Mouse (Mus musculus) fibroblast of lung, adult 2 months (primary cell): Measurements from ENCODE around the gene Pla2g2f.

Experiments
- DNase-seq: peaks from one replicate; pipeline ENCODE4 v3.0.0-alpha.2; 2011; ENCODE audit warnings: low read depth

The Pla2g2f gene

DNA sequence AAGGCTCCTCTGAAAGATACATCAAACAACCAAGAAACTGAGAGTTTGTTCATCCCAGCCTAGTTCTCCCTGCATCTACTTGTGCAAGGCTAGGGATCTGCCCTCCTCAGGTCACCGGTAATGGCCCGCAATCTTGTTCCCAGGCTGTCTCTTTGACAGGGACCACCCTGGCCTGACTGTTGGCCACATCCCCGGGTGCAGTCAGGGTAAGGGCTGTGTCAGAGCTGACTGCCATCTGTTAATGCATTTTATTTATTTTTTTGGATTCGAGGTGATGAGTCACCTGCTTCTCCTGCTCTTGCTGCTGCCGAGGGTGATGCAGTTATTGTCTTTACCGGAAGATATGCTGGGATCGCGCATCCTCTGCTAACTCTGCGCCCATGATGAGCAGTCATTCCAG lies 40.7 kb downstream of the Pla2g2f start:
- no peak for DNase-seq

DNA sequence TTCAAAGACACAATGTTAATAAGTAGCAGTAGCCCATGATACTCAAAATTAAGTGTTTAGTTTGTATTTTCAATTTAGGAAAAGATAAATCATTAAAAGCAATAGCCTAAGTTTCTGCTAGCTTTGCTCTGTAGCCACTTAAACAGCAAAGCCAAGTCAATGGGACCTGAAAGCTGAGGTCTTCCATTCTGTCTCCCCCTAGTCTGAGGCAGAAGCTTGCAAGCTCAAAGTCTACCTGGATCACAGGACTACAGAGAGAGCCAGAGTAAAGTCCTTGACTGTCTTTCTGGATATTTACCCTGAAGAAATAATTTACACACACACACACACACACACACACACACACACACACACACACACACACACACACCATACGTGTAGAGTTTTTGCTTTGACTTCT lies 43.2 kb downstream of the Pla2g2f start:
- no peak for DNase-seq

DNA sequence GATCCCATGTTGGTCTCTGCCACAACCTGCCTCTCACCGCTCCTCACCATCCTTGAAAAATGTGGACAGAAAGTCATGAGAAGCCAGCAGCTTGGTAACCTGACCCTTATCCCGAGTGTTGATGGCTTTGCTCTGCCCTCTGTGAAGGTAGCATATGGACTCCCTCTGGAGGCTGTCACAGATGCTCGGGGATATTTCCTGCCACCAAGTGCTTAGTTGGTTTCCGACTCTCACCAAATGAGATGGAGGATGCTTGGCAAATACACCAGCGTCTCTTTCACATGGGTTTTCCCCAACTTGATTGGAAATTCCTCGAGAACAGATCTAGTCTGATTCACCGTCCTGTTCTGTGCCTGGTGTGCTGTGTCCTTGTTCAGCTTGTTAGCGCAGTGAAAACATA lies 44.8 kb downstream of the Pla2g2f start:
- DNase-seq: no peak

DNA sequence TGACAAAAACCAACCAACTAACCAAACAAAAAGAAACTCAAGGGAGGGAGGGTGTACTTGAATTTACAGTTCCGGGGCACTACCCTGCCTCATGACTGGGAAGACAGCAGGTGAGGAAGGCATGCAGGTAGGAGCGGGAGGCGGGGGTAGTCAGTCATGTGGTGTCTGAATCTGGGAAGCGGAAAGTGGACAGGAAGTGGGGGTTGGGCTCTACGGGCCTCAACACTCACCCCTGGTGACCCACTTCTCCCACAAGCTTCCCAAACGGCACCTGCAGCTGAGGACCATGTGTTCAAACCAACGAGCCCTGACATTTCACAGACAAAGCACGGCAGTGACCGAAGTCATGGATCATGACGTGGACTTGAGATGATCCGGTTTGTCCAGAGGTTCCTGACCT lies 45.3 kb downstream of the Pla2g2f start:
- DNase-seq: no peak

DNA sequence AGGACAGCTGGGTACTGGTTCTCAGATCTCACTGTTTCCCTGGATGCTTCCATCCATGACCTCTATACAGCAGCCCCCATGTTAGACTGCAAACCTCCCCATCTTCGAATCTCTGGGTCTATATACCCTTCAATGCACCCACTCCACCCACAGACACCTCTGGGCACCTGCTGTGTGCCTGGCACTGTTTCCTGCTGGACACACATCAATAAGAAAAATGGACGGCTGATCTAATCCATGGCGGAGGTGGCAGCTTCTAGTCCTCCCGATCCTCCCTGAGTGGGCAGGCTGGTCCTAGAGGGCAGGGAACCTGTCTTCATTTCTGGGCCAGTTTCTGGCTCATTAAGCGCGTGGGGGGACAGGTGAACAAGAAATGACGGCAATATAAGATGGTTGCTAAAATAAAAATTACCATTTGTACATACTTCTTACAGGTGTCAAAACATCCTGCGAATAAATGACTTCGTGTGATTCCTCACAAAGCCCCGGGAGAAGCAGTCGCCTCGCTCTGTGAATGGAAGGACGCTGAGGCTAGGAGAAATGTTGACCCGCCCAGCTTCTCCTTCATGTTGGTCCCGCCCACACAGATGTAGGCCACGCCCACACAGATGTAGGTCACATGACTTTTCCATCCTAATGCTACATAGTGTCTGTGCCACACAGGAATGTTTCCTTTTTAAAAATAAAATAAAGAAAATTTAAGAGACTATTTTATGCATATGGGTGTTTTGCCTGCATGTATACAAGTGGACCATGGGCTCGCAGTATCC lies 46.2 kb downstream of the Pla2g2f start:
- no peak for DNase-seq

DNA sequence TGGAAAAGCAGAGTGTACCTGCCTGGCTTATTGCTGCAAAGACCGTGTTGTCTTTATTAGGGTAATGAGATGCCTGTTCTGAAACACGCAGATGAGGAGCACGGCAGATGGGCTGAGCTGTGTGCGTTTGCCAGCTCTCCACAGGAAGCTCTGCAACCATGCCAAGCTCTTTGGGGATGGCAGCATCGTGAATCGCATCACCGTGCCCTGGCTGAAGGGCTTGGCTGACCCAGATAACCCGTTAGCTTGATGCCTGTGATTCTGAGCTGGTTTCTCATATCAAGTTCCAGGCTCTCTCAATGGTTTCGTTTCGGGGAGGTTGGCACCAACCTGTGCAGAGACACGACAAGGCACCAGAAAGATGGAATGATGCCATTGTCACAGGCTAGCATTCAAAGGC lies 46.8 kb downstream of the Pla2g2f start:
- DNase-seq: no peak

DNA sequence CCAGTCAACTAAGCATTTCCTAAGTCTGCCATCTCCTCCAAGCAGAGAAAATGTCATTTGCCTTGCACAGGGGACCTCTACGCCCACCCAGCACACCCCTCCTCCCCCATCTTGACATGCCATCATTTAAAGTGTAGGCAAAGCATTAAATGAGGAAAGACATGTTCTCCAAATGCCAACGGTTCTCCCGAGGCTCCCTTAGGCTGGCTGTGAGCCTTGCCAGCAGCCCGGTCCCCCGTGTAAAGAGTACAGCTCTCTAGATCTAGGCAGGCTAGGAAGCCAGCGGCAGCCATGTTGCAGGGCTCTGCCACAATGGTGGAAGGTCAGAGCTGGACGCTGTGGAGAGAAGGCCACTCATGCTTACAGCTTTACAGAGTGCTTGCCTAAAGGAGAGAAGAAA lies 47.5 kb downstream of the Pla2g2f start:
- DNase-seq: no peak

DNA sequence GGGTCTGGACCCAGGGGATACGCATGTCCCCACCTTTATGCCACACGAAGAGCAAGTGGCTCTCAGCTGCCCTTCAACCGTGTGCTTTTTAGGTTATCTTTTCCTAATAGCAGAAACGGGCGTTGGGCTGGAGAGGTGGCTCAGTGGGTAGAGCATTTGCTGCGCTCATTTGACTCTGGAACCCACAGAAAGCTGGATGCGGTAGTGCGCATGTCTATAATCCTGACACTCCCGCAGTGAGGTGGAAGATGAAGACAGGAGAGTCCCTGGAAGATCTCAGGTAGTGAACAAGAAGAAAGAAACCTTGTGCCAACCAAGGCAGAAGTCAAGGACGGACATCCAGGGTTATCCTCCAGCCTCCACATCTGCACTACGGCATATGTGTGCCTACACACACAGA lies 48.2 kb downstream of the Pla2g2f start:
- no peak for DNase-seq

DNA sequence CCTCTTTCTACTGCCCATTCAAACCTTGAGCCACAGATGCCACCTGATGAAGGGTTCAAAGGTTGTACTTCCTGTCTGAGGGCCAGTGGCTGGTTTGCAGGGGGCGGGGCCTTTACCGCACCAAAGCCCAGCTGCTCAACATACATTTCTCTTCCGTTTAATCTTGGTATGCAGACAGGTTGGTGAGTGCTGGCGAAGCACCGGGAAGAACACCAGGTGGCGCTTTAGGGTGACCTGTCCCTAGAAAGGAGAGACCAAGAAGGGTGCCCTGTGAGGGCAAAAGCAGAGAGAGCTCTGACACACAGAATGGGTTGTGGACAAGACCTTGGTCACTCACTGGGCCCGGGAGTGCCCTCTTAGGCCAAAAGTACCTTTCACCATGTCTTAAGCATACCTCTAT lies 48.8 kb downstream of the Pla2g2f start:
- no peak for DNase-seq

DNA sequence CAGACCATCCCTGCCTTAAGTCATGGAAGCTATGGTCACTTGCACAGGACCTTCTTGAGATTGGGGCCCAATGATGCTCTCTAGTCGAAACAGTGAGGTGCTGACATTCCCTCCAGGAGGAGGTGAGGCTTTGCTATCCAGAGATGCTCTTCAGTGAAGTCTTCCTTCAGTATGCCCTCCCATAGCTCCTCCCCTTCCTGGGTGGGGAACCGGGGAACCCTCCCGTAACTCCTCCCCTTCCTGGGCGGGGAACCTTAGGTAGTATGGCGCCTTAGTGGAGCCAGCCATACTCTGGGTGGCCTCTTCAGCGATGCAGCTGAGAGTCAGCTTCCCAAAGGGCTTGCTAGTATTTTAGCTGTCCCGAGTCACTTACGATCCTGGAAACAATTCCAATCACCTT lies 50.8 kb downstream of the Pla2g2f start:
- no peak for DNase-seq

DNA sequence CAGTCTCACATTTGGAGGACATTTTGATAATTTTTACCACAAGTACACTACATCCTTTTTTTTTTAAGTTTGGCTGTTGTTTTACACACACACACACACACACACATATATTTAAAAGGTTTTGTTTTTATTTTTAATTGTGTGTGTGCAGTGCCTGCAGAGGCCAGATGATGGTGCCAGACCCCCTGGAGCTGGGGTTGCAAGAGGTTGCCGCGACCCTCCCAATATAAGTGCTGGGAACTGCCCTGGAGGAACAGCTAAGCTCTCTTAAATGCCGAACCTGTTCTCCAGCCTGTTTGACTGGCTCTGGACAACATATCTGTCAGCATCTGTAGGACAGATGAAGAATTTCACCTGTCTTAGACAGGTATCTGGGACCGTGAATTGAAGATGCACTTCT lies 53.3 kb downstream of the Pla2g2f start:
- no peak for DNase-seq

DNA sequence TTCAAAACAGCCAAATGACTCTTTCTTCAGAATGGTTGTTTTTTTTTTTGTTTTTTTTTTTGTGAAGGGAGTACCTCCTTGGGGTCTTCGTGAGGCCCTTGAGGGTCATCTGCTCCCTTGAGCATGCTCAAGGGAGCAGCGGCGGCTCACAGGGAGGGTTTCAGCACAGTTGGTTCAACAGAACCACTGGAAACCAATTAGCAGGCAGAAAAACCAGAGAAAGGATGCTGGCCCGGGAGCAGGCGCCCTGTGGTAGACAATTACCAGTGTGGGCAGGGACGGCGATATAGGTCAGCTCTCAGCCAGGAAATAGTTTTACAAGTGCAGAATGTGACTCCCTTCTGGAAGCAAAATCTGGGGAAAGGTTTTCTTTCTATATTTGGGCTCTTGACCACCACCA lies 53.8 kb downstream of the Pla2g2f start:
- no peak for DNase-seq

DNA sequence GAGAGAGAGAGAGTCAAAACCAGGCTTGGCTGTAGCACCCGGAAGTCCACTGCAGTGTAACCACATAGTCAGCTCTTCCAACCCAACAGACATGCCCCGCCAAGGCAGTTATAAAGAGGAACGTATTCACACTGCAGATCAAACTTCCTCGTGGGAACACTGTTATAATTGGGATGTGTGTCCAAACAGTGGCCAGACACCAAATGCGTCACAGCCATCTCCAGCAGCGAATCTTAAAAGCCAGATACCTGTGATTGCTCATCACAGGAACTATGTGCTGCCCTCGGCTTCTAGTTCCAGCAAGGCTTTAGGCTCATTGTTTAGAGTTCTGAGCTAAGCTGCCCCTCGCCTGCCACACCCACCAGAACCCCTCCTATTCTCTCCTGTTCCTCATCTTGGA lies 54.9 kb downstream of the Pla2g2f start:
- DNase-seq: no peak

DNA sequence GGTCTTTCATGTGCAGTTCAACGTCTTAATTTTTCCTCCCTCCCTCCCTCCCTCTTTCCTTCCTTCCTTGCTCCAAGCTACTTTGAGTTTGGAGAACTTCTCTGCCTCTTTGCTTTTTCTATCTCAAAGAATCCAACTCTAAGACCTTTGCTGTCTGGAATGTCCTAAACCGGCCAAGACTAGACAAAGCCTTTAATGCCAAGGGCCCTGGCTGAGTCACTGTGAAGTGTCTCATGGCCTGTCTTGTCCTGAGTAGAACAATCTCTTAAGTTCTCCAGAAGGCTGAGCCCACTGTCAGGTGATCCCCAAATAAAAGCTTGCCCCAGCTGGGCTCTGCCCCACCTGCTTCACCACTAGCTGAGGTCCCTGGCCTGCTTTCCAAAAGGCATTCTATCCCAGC lies 55.4 kb downstream of the Pla2g2f start:
- no peak for DNase-seq

DNA sequence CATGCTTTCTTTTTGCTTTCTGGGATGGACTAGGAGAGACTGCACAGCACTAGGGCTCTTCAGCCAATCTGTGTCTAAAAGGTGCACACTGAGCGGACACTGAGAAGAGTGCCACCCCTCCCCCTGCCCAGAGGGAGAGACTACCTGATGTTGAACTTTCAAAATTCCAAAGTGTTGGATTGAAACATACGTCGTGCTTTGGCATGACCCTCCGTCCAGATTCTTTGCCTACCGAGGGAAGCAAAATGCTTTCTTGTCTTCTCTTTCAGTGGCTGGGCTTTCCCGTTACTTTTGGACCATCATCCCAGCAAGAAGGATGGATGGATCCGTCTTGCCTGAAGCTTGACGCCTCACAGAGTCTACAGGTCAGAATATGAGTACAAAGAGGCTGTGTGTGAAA lies 56.3 kb downstream of the Pla2g2f start:
- no peak for DNase-seq
